Mouse (Mus musculus): ENCODE measurements around the gene Hoxc8. TPM values are rescaled to one million over a fixed set of nuclear protein-coding genes. Genes with fewer than 3 reads are reported as not detected.

The Hoxc8 gene
- polyA plus RNA-seq, 1 experiment from 2014 or later: 1.0 TPM

- no peak overlapping the region for H3K9ac ChIP-seq (replicated peaks; ENCODE audit: low read depth, low read length)
- no peak for ATAC-seq (ENCODE audit: insufficient number of reproducible peaks, insufficient read depth, low FRiP score, low read depth)
- 3% methylated on average over 8 of the region's 8 CpGs for WGBS
- no peak overlapping the region for H3K4me3 ChIP-seq (ENCODE audit: low read depth, low read length)
- H3K4me2 ChIP-seq (replicated peaks; ENCODE audit: low read depth, low read length): no peak overlapping the region
- no peaks in the 10 kb centered on the region; the same call in 1 of the 2 replicates for H3K4me1 ChIP-seq (ENCODE audit: control insufficient read depth, insufficient read depth, low read length)
- no peaks in the 10 kb centered on the region for H3K36me3 ChIP-seq (ENCODE audit: control insufficient read depth, insufficient read depth, low read length)
- no peak overlapping the region for H3K27ac ChIP-seq (ENCODE audit: low read length)
- no peaks in the 10 kb centered on the region for H3K9me3 ChIP-seq (ENCODE audit: control insufficient read depth, low read depth, low read length)
- peaks cover 78% of the 10 kb centered on the region for H3K27me3 ChIP-seq (ENCODE audit: control insufficient read depth, insufficient read depth, low read length)
These were observed 27.1 kb upstream of the Hoxc8 start for GRCm38 (mm10) chr15:102963259-102963658.

GRCm38 (mm10) chr15:102963671-102964640, 26.5 kb upstream of the Hoxc8 start:
- Histone ChIP-seq H3K9me3 (ENCODE audit: control insufficient read depth, low read depth, low read length) (no peaks in the 10 kb centered on the region), H3K4me1 (ENCODE audit: control insufficient read depth, insufficient read depth, low read length) (no peaks in the 10 kb centered on the region; the same call in 1 of the 2 replicates), H3K36me3 (ENCODE audit: control insufficient read depth, insufficient read depth, low read length) (no peaks in the 10 kb centered on the region), H3K4me3 (ENCODE audit: low read depth, low read length) (no peak overlapping the region), H3K4me2 (replicated peaks; ENCODE audit: low read depth, low read length) (no peak overlapping the region), H3K27ac (ENCODE audit: low read length) (no peak overlapping the region), H3K27me3 (ENCODE audit: control insufficient read depth, insufficient read depth, low read length) (peaks cover 81% of the 10 kb centered on the region), H3K9ac (replicated peaks; ENCODE audit: low read depth, low read length) (no peak overlapping the region)
- no peak for ATAC-seq (ENCODE audit: insufficient number of reproducible peaks, insufficient read depth, low FRiP score, low read depth)
- 2% methylated on average over 28 of the region's 28 CpGs for WGBS

GRCm38 (mm10) chr15:102965003-102965891, 25.2 kb upstream of the Hoxc8 start:
- H3K4me1 ChIP-seq (ENCODE audit: control insufficient read depth, insufficient read depth, low read length): no peaks in the 10 kb centered on the region; the same call in 1 of the 2 replicates
- 5% methylated on average over 26 of the region's 26 CpGs for WGBS
- H3K27ac ChIP-seq (ENCODE audit: low read length): no peak overlapping the region
- no peaks in the 10 kb centered on the region for H3K36me3 ChIP-seq (ENCODE audit: control insufficient read depth, insufficient read depth, low read length)
- no peak for ATAC-seq (ENCODE audit: insufficient number of reproducible peaks, insufficient read depth, low FRiP score, low read depth)
- no peak overlapping the region for H3K4me2 ChIP-seq (replicated peaks; ENCODE audit: low read depth, low read length)
- H3K4me3 ChIP-seq (ENCODE audit: low read depth, low read length): no peak overlapping the region
- H3K9ac ChIP-seq (replicated peaks; ENCODE audit: low read depth, low read length): no peak overlapping the region
- no peaks in the 10 kb centered on the region for H3K9me3 ChIP-seq (ENCODE audit: control insufficient read depth, low read depth, low read length)
- H3K27me3 ChIP-seq (ENCODE audit: control insufficient read depth, insufficient read depth, low read length): peaks cover 83% of the 10 kb centered on the region

GRCm38 (mm10) chr15:102965892-102966775, 24.3 kb upstream of the Hoxc8 start:
- Histone ChIP-seq H3K4me1 (ENCODE audit: control insufficient read depth, insufficient read depth, low read length) (no peaks in the 10 kb centered on the region; the same call in 1 of the 2 replicates), H3K27me3 (ENCODE audit: control insufficient read depth, insufficient read depth, low read length) (peaks cover 83% of the 10 kb centered on the region), H3K4me2 (replicated peaks; ENCODE audit: low read depth, low read length) (peak overlapping the region; percentile 1; the same call in 1 of the 2 replicates), H3K9ac (replicated peaks; ENCODE audit: low read depth, low read length) (no peak overlapping the region), H3K9me3 (ENCODE audit: control insufficient read depth, low read depth, low read length) (no peaks in the 10 kb centered on the region), H3K27ac (ENCODE audit: low read length) (no peak overlapping the region), H3K4me3 (ENCODE audit: low read depth, low read length) (no peak overlapping the region), H3K36me3 (ENCODE audit: control insufficient read depth, insufficient read depth, low read length) (no peaks in the 10 kb centered on the region)
- 5% methylated on average over 29 of the region's 30 CpGs for WGBS
- peak; percentile 56; the same call in 1 of the 2 replicates for ATAC-seq (ENCODE audit: insufficient number of reproducible peaks, insufficient read depth, low FRiP score, low read depth)

GRCm38 (mm10) chr15:102966776-102967311, 23.6 kb upstream of the Hoxc8 start, which contains the start of gene Hoxc10:
Gene Hoxc10, plus strand, starts transcription at chr15:102966796.
- 2% methylated on average over 27 of the region's 27 CpGs for WGBS
- peak within 1 kb of the TSS; percentile 1; the same call in 1 of the 2 replicates for H3K4me2 ChIP-seq (replicated peaks; ENCODE audit: low read depth, low read length)
- peaks cover 84% of the 10 kb centered on the region for H3K27me3 ChIP-seq (ENCODE audit: control insufficient read depth, insufficient read depth, low read length)
- no peak within 1 kb of the TSS for H3K27ac ChIP-seq (ENCODE audit: low read length)
- H3K4me3 ChIP-seq (ENCODE audit: low read depth, low read length): no peak within 1 kb of the TSS
- ATAC-seq (ENCODE audit: insufficient number of reproducible peaks, insufficient read depth, low FRiP score, low read depth): peak; percentile 30; the same call in 1 of the 2 replicates
- no peak within 1 kb of the TSS for H3K9ac ChIP-seq (replicated peaks; ENCODE audit: low read depth, low read length)
- H3K9me3 ChIP-seq (ENCODE audit: control insufficient read depth, low read depth, low read length): no peaks in the 10 kb centered on the region
- no peaks in the 10 kb centered on the region for H3K36me3 ChIP-seq (ENCODE audit: control insufficient read depth, insufficient read depth, low read length)
- H3K4me1 ChIP-seq (ENCODE audit: control insufficient read depth, insufficient read depth, low read length): no peaks in the 10 kb centered on the region; the same call in 1 of the 2 replicates

GRCm38 (mm10) chr15:102967312-102967510, 23.2 kb upstream of the Hoxc8 start, which contains the start of gene Hoxc5:
Gene Hoxc5, plus strand, starts transcription at chr15:102967443.
- Histone ChIP-seq H3K9ac (replicated peaks; ENCODE audit: low read depth, low read length) (no peak within 1 kb of the TSS), H3K4me2 (replicated peaks; ENCODE audit: low read depth, low read length) (peak within 1 kb of the TSS; percentile 1; the same call in 1 of the 2 replicates), H3K4me1 (ENCODE audit: control insufficient read depth, insufficient read depth, low read length) (no peaks in the 10 kb centered on the region; the same call in 1 of the 2 replicates), H3K27ac (ENCODE audit: low read length) (no peak within 1 kb of the TSS), H3K4me3 (ENCODE audit: low read depth, low read length) (no peak within 1 kb of the TSS), H3K27me3 (ENCODE audit: control insufficient read depth, insufficient read depth, low read length) (peaks cover 86% of the 10 kb centered on the region), H3K36me3 (ENCODE audit: control insufficient read depth, insufficient read depth, low read length) (no peaks in the 10 kb centered on the region), H3K9me3 (ENCODE audit: control insufficient read depth, low read depth, low read length) (no peaks in the 10 kb centered on the region)
- no peak for ATAC-seq (ENCODE audit: insufficient number of reproducible peaks, insufficient read depth, low FRiP score, low read depth)
- WGBS: 3% methylated on average over 12 of the region's 12 CpGs

GRCm38 (mm10) chr15:102967511-102968397, 22.7 kb upstream of the Hoxc8 start:
- no peaks in the 10 kb centered on the region; the same call in 1 of the 2 replicates for H3K4me1 ChIP-seq (ENCODE audit: control insufficient read depth, insufficient read depth, low read length)
- ATAC-seq (ENCODE audit: insufficient number of reproducible peaks, insufficient read depth, low FRiP score, low read depth): no peak
- H3K9ac ChIP-seq (replicated peaks; ENCODE audit: low read depth, low read length): no peak overlapping the region
- no peaks in the 10 kb centered on the region for H3K36me3 ChIP-seq (ENCODE audit: control insufficient read depth, insufficient read depth, low read length)
- 2% methylated on average over 34 of the region's 34 CpGs for WGBS
- H3K9me3 ChIP-seq (ENCODE audit: control insufficient read depth, low read depth, low read length): no peaks in the 10 kb centered on the region
- no peak overlapping the region for H3K27ac ChIP-seq (ENCODE audit: low read length)
- H3K4me3 ChIP-seq (ENCODE audit: low read depth, low read length): no peak overlapping the region
- peaks cover 86% of the 10 kb centered on the region for H3K27me3 ChIP-seq (ENCODE audit: control insufficient read depth, insufficient read depth, low read length)
- no peak overlapping the region for H3K4me2 ChIP-seq (replicated peaks; ENCODE audit: low read depth, low read length)
